In genomic region chr2:168742649-168743048, GRCm38 (mm10) we compare ENCODE assay signal across 8 mouse cellular contexts. TPM values are rescaled to one million over a fixed set of nuclear protein-coding genes. Genes with fewer than 3 reads are reported as not detected.
DNase-seq lines count a peak whose midpoint lies in the region; ATAC-seq and TF ChIP-seq lines count a peak whose summit lies in the region.

No protein-coding gene starts in this region.

- no peaks in the 10 kb centered on the region for H3K9me3 ChIP-seq in liver, embryonic 12.5 days (replicated peaks)
- H3K9me3 ChIP-seq in forebrain, embryonic 13.5 days (replicated peaks), result no peaks in the 10 kb centered on the region
- H3K9me3 ChIP-seq in liver, postnatal 0 days (ENCODE audit: low read length), result no peaks in the 10 kb centered on the region

- H3K9ac ChIP-seq in liver, embryonic 12.5 days, result no peak overlapping the region
- H3K9ac ChIP-seq in forebrain, embryonic 13.5 days, result peak overlapping the region; percentile 93; the same call in 1 of the 2 replicates
- H3K9ac ChIP-seq in liver, postnatal 0 days (replicated peaks), result no peak overlapping the region

- no peak for TF ChIP-seq EP300 in liver, postnatal 0 days (IDR thresholded peaks at IDR 0.05; ENCODE audit: low read depth)

- 15% methylated on average over 7 of the region's 7 CpGs for WGBS in liver, embryonic 12.5 days (ENCODE audit: insufficient replicate concordance)
- 25% methylated on average over 7 of the region's 7 CpGs for WGBS in forebrain, embryonic 13.5 days
- WGBS in liver, postnatal 0 days (ENCODE audit: insufficient replicate concordance), result 17% methylated on average over 7 of the region's 7 CpGs
- WGBS in olfactory bulb, adult 2 months, result 24% methylated on average over 7 of the region's 7 CpGs

- no peak for TF ChIP-seq POLR2A in olfactory bulb, adult 2 months (IDR thresholded peaks at IDR 0.05; ENCODE audit: insufficient read depth, low read depth, low read length)

- no peaks in the 10 kb centered on the region for H3K36me3 ChIP-seq in liver, embryonic 12.5 days
- H3K36me3 ChIP-seq in forebrain, embryonic 13.5 days (ENCODE audit: poor library complexity, severe bottlenecking), result no peaks in the 10 kb centered on the region; the same call in 1 of the 2 replicates
- H3K36me3 ChIP-seq in liver, postnatal 0 days (replicated peaks; ENCODE audit: insufficient read depth, low read length), result no peaks in the 10 kb centered on the region

- no peak for ATAC-seq in liver, embryonic 12.5 days
- no peak for ATAC-seq in forebrain, embryonic 13.5 days
- ATAC-seq in liver, postnatal 0 days, result no peak

- peaks cover 26% of the 10 kb centered on the region for H3K27me3 ChIP-seq in liver, embryonic 12.5 days (replicated peaks)
- no peaks in the 10 kb centered on the region for H3K27me3 ChIP-seq in forebrain, embryonic 13.5 days
- H3K27me3 ChIP-seq in liver, postnatal 0 days (ENCODE audit: insufficient read depth, low read length), result peaks cover 11% of the 10 kb centered on the region; the same call in 1 of the 2 replicates

- H3K4me1 ChIP-seq in liver, embryonic 12.5 days, result peaks cover 4% of the 10 kb centered on the region; the same call in 1 of the 2 replicates
- peaks cover 10% of the 10 kb centered on the region; the same call in 1 of the 2 replicates for H3K4me1 ChIP-seq in forebrain, embryonic 13.5 days
- no peaks in the 10 kb centered on the region for H3K4me1 ChIP-seq in liver, postnatal 0 days (ENCODE audit: insufficient read depth)
- no peaks in the 10 kb centered on the region; the same call in 1 of the 2 replicates for H3K4me1 ChIP-seq in olfactory bulb, adult 2 months (ENCODE audit: control insufficient read depth, insufficient read depth, low read length)

- peak; percentile 81 for TF ChIP-seq CTCF in liver, postnatal 0 days (IDR thresholded peaks at IDR 0.05; ENCODE audit: low read depth)
- TF ChIP-seq CTCF in olfactory bulb, adult 2 months (IDR thresholded peaks at IDR 0.05; ENCODE audit: insufficient read depth, low read depth, low read length), result no peak

- no peak overlapping the region for H3K4me3 ChIP-seq in liver, embryonic 12.5 days
- H3K4me3 ChIP-seq in forebrain, embryonic 13.5 days, result peak overlapping the region; percentile 89; the same call in 1 of the 2 replicates
- H3K4me3 ChIP-seq in liver, postnatal 0 days (ENCODE audit: low read depth, low read length), result peak overlapping the region; percentile 51; the same call in 1 of the 2 replicates
- peak overlapping the region; percentile 93; the same call in 1 of the 2 replicates for H3K4me3 ChIP-seq in olfactory bulb, adult 2 months (ENCODE audit: insufficient read depth, low read depth, low read length)

- H3K4me2 ChIP-seq in liver, embryonic 12.5 days, result no peak overlapping the region
- H3K4me2 ChIP-seq in forebrain, embryonic 13.5 days, result peak overlapping the region; percentile 71
- peak overlapping the region; percentile 74; the same call in 1 of the 2 replicates for H3K4me2 ChIP-seq in liver, postnatal 0 days (ENCODE audit: low read depth, low read length)

- DNase-seq in liver (peak; percentile 49), adipocyte (ENCODE audit: low spot score) (no peak)
- peak; percentile 11 for DNase-seq in c-Kit-negative CD71-positive TER-119-positive erythroid progenitor cells, embryonic 14.5 days (ENCODE audit: low read depth, low spot score)
- peak; percentile 82 for DNase-seq in induced T-regulatory cell, adult 2 months (ENCODE audit: low read depth)
- DNase-seq in liver, postnatal 0 days, result peak; percentile 59

- no peak overlapping the region for H3K27ac ChIP-seq in liver, embryonic 12.5 days
- 0 out of 2 replicates have a peak overlapping the region, but pooled peaks have one; percentile 89 for H3K27ac ChIP-seq in forebrain, embryonic 13.5 days
- H3K27ac ChIP-seq in liver, postnatal 0 days (ENCODE audit: low read depth), result peak overlapping the region; percentile 82
- H3K27ac ChIP-seq in olfactory bulb, adult 2 months (ENCODE audit: insufficient read depth, low read depth, low read length), result 0 out of 2 replicates have a peak overlapping the region, but pooled peaks have one; percentile 11

RNA-seq across cellular contexts. Expression of gene Atp9a, which starts 0.4 kb away (rescaled TPM):
- 3.7 and 4.3 TPM in 2 replicates for polyA plus RNA-seq in liver, embryonic 12.5 days (2016; fragmentation: Nextera tagmentation; extraction: Ambion mirVana)
- 35.2 and 37.1 TPM in 2 replicates for polyA plus RNA-seq in forebrain, embryonic 13.5 days (2015; fragmentation: Nextera tagmentation; extraction: Ambion mirVana)
- polyA plus RNA-seq in liver, postnatal 0 days (2015; fragmentation: Nextera tagmentation; extraction: Ambion mirVana), result 7.3 and 7.8 TPM in 2 replicates
- polyA plus RNA-seq in olfactory bulb, adult 2 months (2012; ENCODE audit: insufficient read depth, insufficient read length, low replicate concordance, missing spikeins), result not detected in 2 replicates

RNA-seq across cellular contexts. Expression of gene Sall4, which starts 25.1 kb away (rescaled TPM):
- 8.5 and 9.3 TPM in 2 replicates for polyA plus RNA-seq in liver, embryonic 12.5 days (2016; fragmentation: Nextera tagmentation; extraction: Ambion mirVana)
- polyA plus RNA-seq in forebrain, embryonic 13.5 days (2015; fragmentation: Nextera tagmentation; extraction: Ambion mirVana), result 2.3 and 3.2 TPM in 2 replicates
- polyA plus RNA-seq in liver, postnatal 0 days (2015; fragmentation: Nextera tagmentation; extraction: Ambion mirVana), result 3.1 TPM in 2 replicates
- not detected in 2 replicates for polyA plus RNA-seq in olfactory bulb, adult 2 months (2012; ENCODE audit: insufficient read depth, insufficient read length, low replicate concordance, missing spikeins)
